Mouse (Mus musculus) adrenal gland, adult 18-20 months (tissue): ENCODE data around the gene Cdh5. TPM values are rescaled to one million over a fixed set of nuclear protein-coding genes. Genes with fewer than 3 reads are reported as not detected.

Experiments used
- DNase-seq, 2 experiments: peaks; one replicate each; pipeline ENCODE4 v3.0.0; 2021 to 2022; ENCODE audit warnings: low spot score in 2 of 2
- total RNA-seq, 2 experiments: library from RNA; stranded (reverse); gene quantifications; 1 replicate in 1 of 2; 2 replicates in 1 of 2; pipeline ENCODE4 v1.2.3; 2021

Cdh5 gene
- total RNA-seq, 2 experiments from 2014 or later, result 33.9 to 41.2 TPM

DNA sequence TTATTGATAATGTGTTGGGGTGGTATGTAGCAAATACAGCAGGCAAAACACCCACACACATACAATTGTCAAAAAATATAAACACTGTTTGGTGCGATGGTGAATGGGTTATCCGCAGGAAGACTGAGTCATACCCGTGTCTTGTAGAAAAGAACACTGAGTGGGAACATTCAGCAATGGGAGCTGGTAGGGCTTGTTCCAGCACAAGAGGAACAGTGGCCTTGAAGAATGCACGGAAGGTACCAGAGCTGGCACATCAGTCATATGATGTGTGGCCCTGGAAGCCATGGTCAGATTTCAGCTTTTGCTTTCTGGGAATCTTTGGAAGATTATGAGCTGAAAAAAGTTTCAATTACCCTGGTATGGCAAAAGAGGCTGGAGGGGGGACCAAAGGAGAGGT lies 85.4 kb downstream of the Cdh5 start:
- no peak for DNase-seq

DNA sequence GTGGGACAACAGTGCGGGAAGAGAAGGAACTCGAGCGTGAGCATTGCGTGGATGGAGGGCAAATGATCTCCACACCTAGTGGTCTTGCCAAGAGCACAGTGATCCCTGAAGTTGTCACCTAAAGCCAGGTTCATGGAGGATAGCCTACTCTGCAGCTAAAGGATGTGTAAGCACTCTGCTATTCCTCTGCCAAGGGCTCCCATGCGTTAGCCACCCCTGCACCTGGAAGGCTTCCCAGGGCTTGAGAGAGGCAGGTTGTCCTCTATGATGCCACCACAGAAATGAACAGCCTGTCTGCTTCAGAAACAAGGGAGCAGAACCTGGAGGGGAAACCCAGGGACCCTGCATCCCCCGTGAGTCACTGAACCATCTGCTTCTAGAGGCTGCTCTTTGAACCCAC lies 86.2 kb downstream of the Cdh5 start:
- DNase-seq, result no peak

DNA sequence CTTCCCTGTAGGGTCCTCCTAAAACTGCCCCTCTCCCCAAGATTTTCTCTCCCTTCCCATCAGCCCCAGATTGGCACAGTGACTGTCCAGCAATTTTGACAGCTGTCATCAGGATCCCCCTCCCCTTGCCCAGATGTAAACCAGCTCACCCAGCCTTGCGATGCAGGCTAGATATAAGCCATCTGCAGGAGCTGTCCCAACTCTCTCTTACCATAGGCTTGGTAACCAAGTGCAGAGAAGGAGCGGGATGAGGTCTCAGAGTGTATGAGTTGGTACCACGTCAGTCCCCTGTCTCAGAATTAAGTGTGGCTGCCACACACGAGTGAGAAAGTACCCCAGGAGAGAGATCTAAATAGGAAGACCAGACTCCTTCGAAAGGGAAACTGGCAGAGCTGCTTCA lies 87.0 kb downstream of the Cdh5 start:
- no peak for DNase-seq

DNA sequence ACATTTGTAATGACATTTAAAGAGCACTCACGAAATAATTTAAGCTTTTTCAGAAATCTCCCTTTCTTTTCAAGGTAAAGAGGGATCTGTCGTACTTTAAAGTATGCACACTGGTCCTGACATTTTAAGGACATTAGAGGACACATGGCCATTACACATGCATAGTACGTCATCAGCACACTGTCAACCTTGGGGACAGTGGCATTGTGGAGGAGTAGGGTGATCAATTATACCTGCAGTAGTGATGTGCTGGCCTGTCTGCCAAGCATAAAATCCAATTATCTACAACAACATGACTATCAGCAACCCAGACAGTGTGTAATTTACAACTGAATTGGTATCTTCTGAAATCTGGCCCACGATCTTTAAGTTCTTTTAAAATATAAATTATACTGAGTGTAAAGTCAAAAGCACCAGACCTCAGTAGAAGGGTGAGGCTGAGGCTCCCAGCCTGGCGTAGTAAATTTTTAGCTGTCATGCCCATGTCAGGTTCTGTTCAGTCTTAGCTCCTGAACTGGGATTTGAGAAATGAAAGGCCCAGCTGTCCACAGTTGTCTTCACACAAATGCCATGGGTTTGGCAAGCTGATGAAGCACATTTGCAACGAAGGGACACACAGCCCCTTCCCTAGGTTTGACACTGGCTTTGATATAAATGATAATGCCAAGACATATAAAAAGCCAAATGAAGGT lies 89.5 kb downstream of the Cdh5 start:
- DNase-seq, result peak in 1 of 2 experiments; percentile 20

DNA sequence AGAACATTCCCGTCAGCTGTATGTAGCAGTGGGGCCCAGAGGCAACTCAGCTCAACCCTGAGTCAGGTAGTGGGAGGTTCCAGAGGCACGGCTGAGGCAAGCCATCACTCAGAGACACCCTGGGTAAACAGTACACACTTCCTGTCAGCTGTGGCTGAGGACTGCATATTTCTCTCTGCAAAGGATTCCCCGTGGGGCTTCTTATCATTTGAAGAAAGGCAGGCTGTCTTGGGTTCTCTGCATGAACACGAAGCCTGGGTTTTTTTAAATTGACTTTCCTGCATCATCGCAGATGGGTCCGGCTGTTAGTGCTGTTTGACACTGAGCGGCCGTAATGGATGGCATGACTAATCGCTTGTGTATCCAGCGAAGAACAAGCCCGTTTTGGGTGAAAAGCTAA lies 90.1 kb downstream of the Cdh5 start:
- peak in 1 of 2 experiments; percentile 35 for DNase-seq

Other genes with a start within 250 kb of the Cdh5 start
- 10 to 100 TPM in 1 of 2 experiments, 1 to 10 TPM in 1; 6.3 to 12.0 TPM for gene Bean1, start 68.8 kb downstream of the Cdh5 start, total RNA-seq
- 10 to 100 TPM; 69.6 to 72.9 TPM for gene Tk2, start 146.9 kb downstream of the Cdh5 start, total RNA-seq
- gene Cklf, start 149.2 kb downstream of the Cdh5 start, total RNA-seq, result 10 to 100 TPM; 66.6 to 78.6 TPM
- 1 to 10 TPM in 1 of 2 experiments, under 1 TPM in 1; 0.46 to 1.9 TPM for gene Cmtm2a, start 191.6 kb downstream of the Cdh5 start, total RNA-seq
- not detected for gene Gm45711, start 208.5 kb downstream of the Cdh5 start, total RNA-seq
- gene Cmtm1, start 208.5 kb downstream of the Cdh5 start, total RNA-seq, result under 1 TPM; 0.19 to 0.46 TPM
- not detected for gene Gm11020, start 219.9 kb downstream of the Cdh5 start, total RNA-seq
- under 1 TPM in 1 of 2 experiments, not detected in 1; 0.45 TPM for gene Cmtm2b, start 220.6 kb downstream of the Cdh5 start, total RNA-seq
- gene Cmtm3, start 237.8 kb downstream of the Cdh5 start, total RNA-seq, result 10 to 100 TPM; 54.4 to 77.9 TPM